Mouse (Mus musculus) bone marrow macrophage, adult 2 months (primary cell): Measurements from ENCODE around the gene 4930402F06Rik.

ENCODE experiments used
- CTCF ChIP-seq: IDR thresholded peaks from 2 replicates; pipeline ENCODE4 v1.5.1; 2012; ENCODE audit warnings: low read depth, mild to moderate bottlenecking, low read length, moderate library complexity
- POLR2A ChIP-seq: IDR thresholded peaks from 2 replicates; pipeline ENCODE4 v1.6.1; 2012; ENCODE audit warnings: mild to moderate bottlenecking, low read depth, low read length, borderline replicate concordance

DNA sequence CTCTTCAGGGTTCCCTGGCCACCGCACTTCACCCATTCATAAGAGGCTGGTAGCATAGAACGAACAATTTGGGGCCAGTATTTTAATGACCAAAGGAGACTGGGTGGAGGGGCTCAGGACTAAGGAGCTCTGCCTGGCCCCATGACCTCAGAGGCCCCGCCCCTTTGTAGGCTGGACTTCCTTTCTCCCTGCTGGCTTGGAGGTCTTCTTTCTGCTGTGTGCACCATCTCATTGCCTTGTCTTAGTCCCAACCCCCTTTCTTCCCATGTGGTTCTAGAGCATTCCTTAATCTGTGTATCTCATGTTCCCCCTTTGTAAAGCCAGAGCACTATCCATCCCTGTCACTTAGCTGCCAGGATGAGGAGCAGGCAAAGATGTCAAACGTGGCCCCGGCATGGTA lies 49.3 kb upstream of the 4930402F06Rik start:
- TF ChIP-seq CTCF: no peak
- TF ChIP-seq POLR2A: no peak
